Mouse (Mus musculus): ENCODE data around the gene Dpm2. TPM values are rescaled to one million over a fixed set of nuclear protein-coding genes. Genes with fewer than 3 reads are reported as not detected.

The Dpm2 gene
- polyA plus RNA-seq (2015; fragmentation: Nextera tagmentation; extraction: Ambion mirVana) = 78.8 and 88.0 TPM in 2 replicates

DNA sequence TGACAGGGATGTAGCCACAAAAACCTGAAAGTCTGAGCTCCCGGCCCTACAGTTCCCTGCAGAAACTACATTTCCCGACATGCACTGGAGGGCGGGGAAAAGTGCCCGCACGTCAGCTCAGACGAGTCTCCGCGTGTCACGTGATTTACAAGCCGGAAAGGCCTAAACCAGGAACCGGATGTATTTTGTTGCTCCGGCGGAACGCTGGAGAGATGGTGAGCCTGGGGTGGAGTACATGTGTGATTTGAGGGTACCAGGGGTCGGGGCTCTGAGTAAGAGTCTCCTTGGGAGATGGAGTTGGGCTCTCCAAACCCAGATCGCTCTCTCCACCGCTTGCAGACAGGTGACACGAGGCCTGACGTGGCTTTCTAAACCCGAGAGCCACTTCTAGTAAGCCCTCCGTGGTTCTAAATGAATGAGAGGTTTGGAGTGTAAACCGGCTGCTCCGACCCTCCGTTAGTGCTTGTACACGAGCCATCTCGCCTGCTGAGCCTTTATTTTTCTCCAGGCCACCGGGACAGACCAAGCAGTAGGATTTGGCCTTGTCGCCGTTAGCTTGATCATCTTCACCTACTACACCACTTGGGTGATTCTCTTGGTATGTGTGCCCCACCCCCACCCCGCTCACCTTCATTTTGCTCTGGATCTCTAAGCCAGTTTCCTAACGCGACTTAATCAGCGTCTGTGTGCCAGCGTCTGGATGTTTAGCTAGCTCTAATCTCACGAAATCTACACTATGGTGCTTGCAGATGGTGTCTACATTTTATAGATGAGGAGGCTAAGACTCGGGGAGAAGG is at the start of gene Dpm2:
Gene Dpm2 (plus strand): TSS at position 161 of the 797 bp plus-strand sequence.

DNA sequence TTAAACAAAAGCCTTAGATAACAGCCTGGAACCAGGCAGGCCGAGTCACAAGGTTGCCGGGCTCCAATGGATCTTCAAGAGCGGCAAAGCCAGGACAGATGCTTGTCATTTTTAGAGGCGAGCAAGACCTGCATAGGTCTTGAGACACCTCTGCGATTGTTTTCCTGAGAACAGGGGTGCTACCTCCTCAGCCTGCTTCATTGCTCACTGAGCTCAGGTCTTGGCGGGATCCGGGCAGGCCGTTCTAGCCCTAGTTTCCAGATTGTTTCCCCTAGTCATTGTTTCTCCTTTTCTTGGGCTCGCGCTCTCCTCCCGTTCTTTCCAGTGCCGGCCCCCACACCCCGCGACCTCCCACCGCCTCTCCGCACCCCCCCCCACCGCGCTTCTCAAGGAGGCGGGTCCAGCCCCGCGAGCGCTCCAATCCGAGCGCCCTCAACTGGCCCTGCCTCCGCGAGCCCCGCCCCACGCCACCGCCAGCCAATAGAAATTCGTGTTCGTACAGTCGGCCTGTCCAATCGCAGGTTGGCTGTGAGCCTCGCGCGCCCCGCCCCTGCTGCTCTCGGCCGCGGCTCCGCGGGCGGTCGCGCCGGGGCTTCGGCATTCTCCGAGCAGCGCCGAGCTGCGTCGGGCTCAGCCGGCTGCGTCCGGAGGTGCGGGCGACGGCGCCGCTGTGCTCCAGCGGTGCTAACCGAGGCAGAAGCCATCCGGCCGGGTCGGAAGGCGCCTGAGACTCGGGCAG is 35.8 kb upstream of the Dpm2 start, which contains the start of gene Fam102a:
Gene Fam102a (plus strand): TSS at position 600 of the 739 bp plus-strand sequence.

DNA sequence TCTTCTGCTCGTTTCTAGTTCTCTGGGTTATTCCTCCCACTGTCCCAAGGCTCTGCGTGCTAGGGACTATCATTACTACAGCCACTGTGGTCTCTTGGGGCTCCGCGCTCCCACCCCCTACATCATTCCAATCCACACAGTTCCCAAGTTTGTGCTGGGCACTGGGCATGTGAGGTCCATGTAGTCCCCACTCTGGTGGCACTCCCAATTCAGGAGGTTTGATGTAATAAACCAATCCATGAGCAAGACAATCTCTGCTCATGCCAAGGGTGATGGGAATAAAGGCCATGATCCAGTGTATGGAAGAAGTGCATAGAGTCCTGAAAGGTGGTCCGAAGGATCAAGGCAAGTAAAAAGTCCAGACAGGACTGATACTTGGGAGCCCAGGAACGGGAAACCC is 3.8 kb downstream of the Dpm2 start, which contains the start of gene Pip5kl1:
Gene Pip5kl1 (plus strand): TSS at position 301 of the 400 bp plus-strand sequence.

DNA sequence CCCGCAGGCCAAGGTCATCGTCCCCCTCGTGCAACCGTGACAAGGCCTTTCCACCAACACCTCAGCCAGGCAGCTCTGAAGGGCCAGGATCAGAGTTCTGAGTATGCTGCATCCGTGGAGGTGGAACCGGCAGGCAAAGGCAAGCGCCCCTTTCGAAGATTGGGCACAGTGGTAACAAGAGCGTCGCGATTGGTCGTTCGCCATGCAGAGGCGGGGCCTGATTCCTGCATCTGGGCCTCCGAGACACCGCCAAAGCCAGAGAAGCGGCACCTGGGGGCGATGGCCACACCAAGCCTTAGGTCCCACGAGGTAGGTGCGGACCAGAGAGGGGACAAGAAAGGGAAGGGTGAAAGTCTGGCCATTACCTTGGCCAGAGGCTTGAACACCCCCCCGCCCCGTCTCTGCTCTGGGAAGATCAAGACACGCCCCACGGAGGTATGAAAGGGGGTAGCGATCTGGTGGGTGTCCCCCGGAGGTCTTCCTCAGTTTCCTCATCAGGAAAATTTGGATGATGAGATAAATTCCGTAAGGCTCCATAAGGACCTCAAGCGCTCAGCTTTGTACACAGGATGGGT is 5.0 kb downstream of the Dpm2 start, which contains the start of gene 9430097D07Rik:
Gene 9430097D07Rik (minus strand): TSS at position 99 of the 575 bp plus-strand sequence.

DNA sequence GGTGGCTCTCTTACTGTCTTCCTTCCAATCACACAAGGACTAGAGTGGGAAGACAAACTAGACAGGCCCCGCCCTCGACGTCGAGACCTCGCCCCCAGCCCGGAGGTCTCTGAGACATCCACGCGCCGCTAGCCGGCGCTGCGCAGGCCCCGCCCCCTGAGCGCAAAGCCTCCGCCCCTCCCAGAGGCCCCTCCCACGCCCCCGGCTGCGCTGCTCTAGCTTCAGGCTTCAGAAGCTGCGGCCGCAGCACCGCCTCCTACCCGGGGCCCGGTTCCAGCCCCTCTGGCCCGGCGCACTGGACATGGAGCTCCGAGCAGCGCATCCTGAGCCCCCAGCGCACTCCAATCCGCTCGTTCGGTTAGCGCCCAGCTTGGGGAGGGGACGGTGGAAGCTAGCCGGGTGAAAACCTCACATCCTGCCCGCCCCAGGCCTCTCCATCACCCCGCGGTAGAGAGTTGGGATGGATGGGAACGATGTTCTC is 16.3 kb downstream of the Dpm2 start, which contains the start of gene St6galnac4:
Gene St6galnac4 (plus strand): TSS at position 225 of the 481 bp plus-strand sequence.

DNA sequence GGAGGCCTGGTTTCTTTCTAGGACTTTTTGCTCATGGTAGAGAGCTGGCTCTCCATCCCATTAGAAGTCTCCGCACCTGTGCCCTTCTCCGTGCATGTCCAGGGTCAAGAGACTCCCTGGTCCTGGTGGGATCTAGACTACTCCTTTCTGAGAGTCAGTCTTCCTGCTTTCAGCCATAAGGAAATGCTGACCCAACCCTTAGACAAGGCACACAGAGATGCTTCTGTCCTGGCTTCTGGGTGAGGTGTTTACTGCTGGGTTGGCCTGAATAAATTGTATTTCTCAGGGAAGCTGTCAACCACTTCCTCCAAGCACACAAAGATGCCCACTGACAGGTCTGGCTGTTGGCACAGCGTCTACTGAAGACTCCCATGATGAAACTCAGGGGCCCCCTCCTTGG is 28.8 kb downstream of the Dpm2 start, which contains the start of gene St6galnac6:
Gene St6galnac6 (plus strand): TSS at position 301 of the 400 bp plus-strand sequence.

DNA sequence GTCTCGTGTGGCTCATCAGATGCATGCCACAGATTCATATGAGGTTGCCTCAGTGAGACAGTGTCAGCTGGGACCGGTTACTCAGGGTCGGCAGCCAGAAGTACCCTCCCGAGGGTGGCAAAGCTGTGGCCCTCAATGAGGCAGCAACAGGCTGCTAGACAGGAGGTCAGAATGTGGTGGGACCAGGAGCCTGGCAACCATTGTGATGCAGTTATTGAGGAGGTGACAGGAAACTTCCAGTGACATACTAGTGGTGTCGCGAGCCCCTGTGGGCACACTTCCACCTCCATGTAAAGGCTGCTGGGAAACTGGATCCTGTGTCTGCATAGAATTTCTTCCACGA is 50.8 kb downstream of the Dpm2 start, which contains the start of gene Ak1:
Gene Ak1 (plus strand): TSS at position 242 of the 343 bp plus-strand sequence.

Other genes starting within 250 kb of the Dpm2 start
- 21.8 and 23.1 TPM in 2 replicates for gene Ciz1, start 218.5 kb upstream of the Dpm2 start, polyA plus RNA-seq (2015; fragmentation: Nextera tagmentation; extraction: Ambion mirVana)
- gene Dnm1, start 217.5 kb upstream of the Dpm2 start, polyA plus RNA-seq (2015; fragmentation: Nextera tagmentation; extraction: Ambion mirVana) = 10.8 and 12.5 TPM in 2 replicates
- 58.3 and 58.6 TPM in 2 replicates for gene 1110008P14Rik, start 188.9 kb upstream of the Dpm2 start, polyA plus RNA-seq (2015; fragmentation: Nextera tagmentation; extraction: Ambion mirVana)
- gene Lcn2, start 182.6 kb upstream of the Dpm2 start, polyA plus RNA-seq (2015; fragmentation: Nextera tagmentation; extraction: Ambion mirVana) = 2.1 and 9.2 TPM in 2 replicates
- 19.9 and 20.9 TPM in 2 replicates for gene Ptges2, start 175.0 kb upstream of the Dpm2 start, polyA plus RNA-seq (2015; fragmentation: Nextera tagmentation; extraction: Ambion mirVana)
- 3.3 and 3.7 TPM in 2 replicates for gene Naif1, start 120.4 kb upstream of the Dpm2 start, polyA plus RNA-seq (2015; fragmentation: Nextera tagmentation; extraction: Ambion mirVana)
- 16.0 and 18.5 TPM in 2 replicates for gene Slc25a25, start 119.4 kb upstream of the Dpm2 start, polyA plus RNA-seq (2015; fragmentation: Nextera tagmentation; extraction: Ambion mirVana)
- gene Fam102a, start 35.5 kb upstream of the Dpm2 start, polyA plus RNA-seq (2015; fragmentation: Nextera tagmentation; extraction: Ambion mirVana) = 5.9 and 7.0 TPM in 2 replicates
- gene Pip5kl1, start 3.9 kb downstream of the Dpm2 start, polyA plus RNA-seq (2015; fragmentation: Nextera tagmentation; extraction: Ambion mirVana) = not detected in 2 replicates
- not detected in 2 replicates for gene 9430097D07Rik, start 4.8 kb downstream of the Dpm2 start, polyA plus RNA-seq (2015; fragmentation: Nextera tagmentation; extraction: Ambion mirVana)
- 8.2 and 10.1 TPM in 2 replicates for gene St6galnac4, start 16.2 kb downstream of the Dpm2 start, polyA plus RNA-seq (2015; fragmentation: Nextera tagmentation; extraction: Ambion mirVana)
- gene St6galnac6, start 28.9 kb downstream of the Dpm2 start, polyA plus RNA-seq (2015; fragmentation: Nextera tagmentation; extraction: Ambion mirVana) = 19.0 and 19.1 TPM in 2 replicates
- gene Ak1, start 50.9 kb downstream of the Dpm2 start, polyA plus RNA-seq (2015; fragmentation: Nextera tagmentation; extraction: Ambion mirVana) = 50.9 and 51.6 TPM in 2 replicates
- gene Eng, start 75.7 kb downstream of the Dpm2 start, polyA plus RNA-seq (2015; fragmentation: Nextera tagmentation; extraction: Ambion mirVana) = 37.8 and 40.2 TPM in 2 replicates
- 20.7 and 22.6 TPM in 2 replicates for gene Fpgs, start 133.3 kb downstream of the Dpm2 start, polyA plus RNA-seq (2015; fragmentation: Nextera tagmentation; extraction: Ambion mirVana)
- 52.3 and 52.9 TPM in 2 replicates for gene Cdk9, start 142.2 kb downstream of the Dpm2 start, polyA plus RNA-seq (2015; fragmentation: Nextera tagmentation; extraction: Ambion mirVana)
- gene Sh2d3c, start 150.2 kb downstream of the Dpm2 start, polyA plus RNA-seq (2015; fragmentation: Nextera tagmentation; extraction: Ambion mirVana) = 6.2 and 6.9 TPM in 2 replicates
- gene 6330409D20Rik, start 170.2 kb downstream of the Dpm2 start, polyA plus RNA-seq (2015; fragmentation: Nextera tagmentation; extraction: Ambion mirVana) = not detected in 2 replicates
- 38.1 and 39.5 TPM in 2 replicates for gene Tor2a, start 186.4 kb downstream of the Dpm2 start, polyA plus RNA-seq (2015; fragmentation: Nextera tagmentation; extraction: Ambion mirVana)
- gene Ttc16, start 204.8 kb downstream of the Dpm2 start, polyA plus RNA-seq (2015; fragmentation: Nextera tagmentation; extraction: Ambion mirVana) = 0.06 TPM in 1 of 2 replicates, not detected in the other
- gene Ptrh1, start 204.9 kb downstream of the Dpm2 start, polyA plus RNA-seq (2015; fragmentation: Nextera tagmentation; extraction: Ambion mirVana) = 6.1 and 7.4 TPM in 2 replicates
- 1.4 and 2.1 TPM in 2 replicates for gene Cfap157, start 213.6 kb downstream of the Dpm2 start, polyA plus RNA-seq (2015; fragmentation: Nextera tagmentation; extraction: Ambion mirVana)